Mouse (Mus musculus) adrenal gland, postnatal 10 days (tissue): Measurements from ENCODE around the gene Gm21773. TPM values are rescaled to one million over a fixed set of nuclear protein-coding genes. Genes with fewer than 3 reads are reported as not detected.
"Not testable (repeated sequence)": the region's sequence is repeated elsewhere in the genome, so short reads cannot be mapped to it uniquely, and the experiment has no call there.

Experiments
- DNase-seq: peaks from one replicate; pipeline ENCODE4 v3.0.0; 2021; ENCODE audit warnings: mixed read lengths
- long read RNA-seq, 2 experiments: library from polyadenylated mRNA; stranded (forward); transcript quantifications; one replicate each; pipeline ENCODE4 v2.0.0; 2021
- total RNA-seq, 2 experiments: library from RNA; stranded (reverse); gene quantifications; 2 replicates each; pipeline ENCODE4 v1.2.3; 2021

The Gm21773 gene
- not detected for total RNA-seq
- long read RNA-seq, experiment 1, result 0 reads
- long read RNA-seq, experiment 2, result 0 reads

DNA sequence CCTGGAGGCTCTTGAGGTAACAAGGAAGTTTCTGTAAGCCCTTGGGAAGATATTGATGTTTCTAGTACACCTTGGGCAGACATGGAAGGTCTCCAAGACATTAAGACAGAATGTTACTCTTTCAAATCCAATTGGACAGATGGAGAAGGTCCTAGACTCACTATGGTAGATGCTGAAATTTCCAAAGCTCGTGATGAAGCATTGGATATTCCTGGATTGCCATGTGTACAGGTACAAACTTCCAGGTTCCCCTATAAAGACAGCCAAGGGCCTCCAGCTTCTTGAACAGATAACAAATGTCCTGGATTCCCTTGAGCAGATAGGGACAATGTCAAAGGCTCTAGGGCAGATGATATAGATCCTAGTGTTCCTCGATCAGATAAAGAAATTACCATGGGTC is at the start of gene Gm21773:
Gene Gm21773 (minus strand): TSS at position 101 of the 400 bp plus-strand sequence.
- not testable (repeated sequence) for DNase-seq
